Mouse (Mus musculus) mesoderm, embryonic 11.5 days (tissue): ENCODE results near the gene Atp6v1c2.
A peak's percentile ranks its signal among the peaks of the same experiment; 100 is the strongest.

Experiments
- DNase-seq: peaks from one replicate; pipeline ENCODE4 v3.0.0-alpha.2; 2012; ENCODE audit warnings: low read depth, low spot score

The Atp6v1c2 gene

GRCm38 (mm10) chr12:17333459-17333858 is 4.3 kb upstream of the Atp6v1c2 start:
- DNase-seq: no peak

- DNase-seq: no peak
These were observed 4.3 kb downstream of the Atp6v1c2 start for GRCm38 (mm10) chr12:17324549-17325470.

GRCm38 (mm10) chr12:17318453-17318852 is 10.7 kb downstream of the Atp6v1c2 start:
- no peak for DNase-seq

GRCm38 (mm10) chr12:17317970-17318369 is 11.2 kb downstream of the Atp6v1c2 start:
- no peak for DNase-seq

GRCm38 (mm10) chr12:17316096-17316495 is 13.1 kb downstream of the Atp6v1c2 start:
- no peak for DNase-seq

GRCm38 (mm10) chr12:17310852-17311839 is 18.0 kb downstream of the Atp6v1c2 start:
- no peak for DNase-seq

GRCm38 (mm10) chr12:17308246-17308645 is 20.9 kb downstream of the Atp6v1c2 start:
- DNase-seq: no peak

GRCm38 (mm10) chr12:17305445-17305844 is 23.7 kb downstream of the Atp6v1c2 start:
- no peak for DNase-seq

GRCm38 (mm10) chr12:17299902-17300301 is 29.3 kb downstream of the Atp6v1c2 start:
- no peak for DNase-seq

- no peak for DNase-seq
These were observed 32.3 kb downstream of the Atp6v1c2 start for GRCm38 (mm10) chr12:17296899-17297298.

GRCm38 (mm10) chr12:17290569-17290968 is 38.6 kb downstream of the Atp6v1c2 start:
- DNase-seq: no peak

GRCm38 (mm10) chr12:17289913-17290312 is 39.2 kb downstream of the Atp6v1c2 start:
- no peak for DNase-seq

- DNase-seq: no peak
These were observed 40.1 kb downstream of the Atp6v1c2 start for GRCm38 (mm10) chr12:17289060-17289459.

GRCm38 (mm10) chr12:17288496-17288895 is 40.7 kb downstream of the Atp6v1c2 start:
- no peak for DNase-seq

- DNase-seq: no peak
These were observed 55.3 kb downstream of the Atp6v1c2 start for GRCm38 (mm10) chr12:17273841-17274240.

- DNase-seq: peak; percentile 44
These were observed 57.9 kb downstream of the Atp6v1c2 start for GRCm38 (mm10) chr12:17271272-17271671.

GRCm38 (mm10) chr12:17267316-17267715 is 61.8 kb downstream of the Atp6v1c2 start:
- no peak for DNase-seq

- DNase-seq: peak; percentile 29
These were observed 62.5 kb downstream of the Atp6v1c2 start for GRCm38 (mm10) chr12:17266673-17266990.

- peak; percentile 97 for DNase-seq
These were observed 63.0 kb downstream of the Atp6v1c2 start, which contains the start of gene Pdia6 for GRCm38 (mm10) chr12:17265971-17266672. Gene Pdia6 (plus strand): TSS chr12:17266545.

GRCm38 (mm10) chr12:17264826-17265225 is 64.3 kb downstream of the Atp6v1c2 start:
- DNase-seq: no peak

- DNase-seq: no peak
These were observed 65.3 kb downstream of the Atp6v1c2 start for GRCm38 (mm10) chr12:17263881-17264280.
